Mouse (Mus musculus) hindbrain, embryonic 16.5 days (tissue): Measurements from ENCODE around the gene Slc25a22. TPM values are rescaled to one million over a fixed set of nuclear protein-coding genes. Genes with fewer than 3 reads are reported as not detected.
A peak's percentile ranks its signal among the peaks of the same experiment; 100 is the strongest.

ENCODE experiments used
- ATAC-seq: fragments of 200-750 bp; cut with Nextera tagmentation; 2 replicates; pipeline ENCODE4 v1.8.0; 2017; ENCODE audit warnings: moderate TSS enrichment, moderate library complexity
- H3K27ac ChIP-seq: fragments of 300-500 bp; sonication (generic); 2 replicates; pipeline ENCODE4 v1.5.1; 2014; ENCODE audit warnings: low read depth, mild to moderate bottlenecking, control low read depth, low read length, moderate library complexity
- H3K27me3 ChIP-seq: fragments of 300-500 bp; sonication (generic); replicated peaks from 2 replicates; pipeline ENCODE4 v1.6.1; 2014; ENCODE audit warnings: low read length; ENCODE audit not compliant: control insufficient read depth, insufficient read depth
- H3K36me3 ChIP-seq: fragments of 300-500 bp; sonication (generic); 2 replicates; pipeline ENCODE4 v1.6.1; 2014; ENCODE audit warnings: mild to moderate bottlenecking, low read length, moderate library complexity, mixed read lengths; ENCODE audit not compliant: control insufficient read depth, insufficient read depth
- H3K4me1 ChIP-seq: fragments of 300-500 bp; sonication (generic); 2 replicates; pipeline ENCODE4 v1.6.1; 2014; ENCODE audit warnings: low read depth, low read length; ENCODE audit not compliant: control insufficient read depth, insufficient read depth
- H3K4me2 ChIP-seq: fragments of 300-500 bp; sonication (generic); 2 replicates; pipeline ENCODE4 v1.6.1; 2014; ENCODE audit warnings: mild to moderate bottlenecking, low read length, control low read depth, moderate library complexity
- H3K4me3 ChIP-seq: fragments of 300-500 bp; sonication (generic); 2 replicates; pipeline ENCODE4 v1.5.1; 2014; ENCODE audit warnings: mild to moderate bottlenecking, low read length, control low read depth, moderate library complexity
- H3K9ac ChIP-seq: fragments of 300-500 bp; sonication (generic); 2 replicates; pipeline ENCODE4 v1.6.1; 2014; ENCODE audit warnings: low read depth, mild to moderate bottlenecking, control low read depth, low read length, moderate library complexity
- H3K9me3 ChIP-seq: fragments of 300-500 bp; sonication (generic); 2 replicates; pipeline ENCODE4 v1.6.1; 2014; ENCODE audit warnings: mild to moderate bottlenecking, low read length, moderate library complexity; ENCODE audit not compliant: control insufficient read depth
- WGBS: fragments of 180-500 bp; shearing (Covaris S2); extraction: QIAGEN DNeasy Blood & Tissue Kit; methylation state at CpG from one replicate; pipeline ENCODE4 v1.1.7; 2014; 5-methylcytosine and 5-hydroxymethylcytosine counted together
- polyA plus RNA-seq: library from polyadenylated mRNA; unstranded; fragments of >200 nt; fragmentation: Nextera tagmentation; extraction: Ambion mirVana; gene quantifications from 2 replicates; pipeline ENCODE4 v1.2.1, GENCODE M21; 2015

The Slc25a22 gene
- polyA plus RNA-seq, 1 experiment from 2014 or later = 96.3 TPM

GRCm38 (mm10) chr7:141468522-141469211 is 31.0 kb upstream of the Slc25a22 start:
- Histone ChIP-seq H3K27me3 (peaks cover 27% of the 10 kb centered on the region), H3K27ac (peak overlapping the region; percentile 86), H3K4me3 (peak overlapping the region; percentile 72), H3K9ac (peak overlapping the region; percentile 89), H3K4me1 (peaks cover 44% of the 10 kb centered on the region), H3K36me3 (peaks cover 21% of the 10 kb centered on the region), H3K4me2 (peak overlapping the region; percentile 81), H3K9me3 (no peaks in the 10 kb centered on the region)
- WGBS = 12% methylated on average over 8 of the region's 8 CpGs
- ATAC-seq = peak; percentile 76

- Histone ChIP-seq H3K27ac (peak overlapping the region; percentile 86), H3K36me3 (peaks cover 21% of the 10 kb centered on the region), H3K4me3 (peak overlapping the region; percentile 72), H3K4me2 (peak overlapping the region; percentile 81), H3K9ac (peak overlapping the region; percentile 89), H3K9me3 (no peaks in the 10 kb centered on the region), H3K27me3 (peaks cover 32% of the 10 kb centered on the region), H3K4me1 (peaks cover 39% of the 10 kb centered on the region)
- 25% methylated on average over 5 of the region's 5 CpGs for WGBS
- ATAC-seq = peak; percentile 10; the same call in 1 of the 2 replicates
These were observed 30.5 kb upstream of the Slc25a22 start for GRCm38 (mm10) chr7:141468164-141468521.

GRCm38 (mm10) chr7:141467230-141468030 is 29.7 kb upstream of the Slc25a22 start, which contains the start of gene Cd151:
Cd151 (plus strand) TSS chr7:141467392.
- Histone ChIP-seq H3K36me3 (peaks cover 16% of the 10 kb centered on the region), H3K4me2 (peak within 1 kb of the TSS; percentile 81), H3K4me3 (peak within 1 kb of the TSS; percentile 72), H3K9me3 (no peaks in the 10 kb centered on the region), H3K27me3 (peaks cover 38% of the 10 kb centered on the region), H3K4me1 (peaks cover 39% of the 10 kb centered on the region), H3K27ac (peak within 1 kb of the TSS; percentile 86), H3K9ac (peak within 1 kb of the TSS; percentile 89)
- WGBS = under 1% methylated on average over 49 of the region's 52 CpGs
- ATAC-seq = peak; percentile 57

GRCm38 (mm10) chr7:141466607-141467148 is 29.0 kb upstream of the Slc25a22 start:
- Histone ChIP-seq H3K27me3 (peaks cover 46% of the 10 kb centered on the region), H3K36me3 (peaks cover 12% of the 10 kb centered on the region), H3K4me1 (peaks cover 44% of the 10 kb centered on the region), H3K4me3 (peak overlapping the region; percentile 72), H3K27ac (no peak overlapping the region), H3K9ac (peak overlapping the region; percentile 89), H3K9me3 (no peaks in the 10 kb centered on the region), H3K4me2 (peak overlapping the region; percentile 81)
- 63% methylated on average over 10 of the region's 10 CpGs for WGBS
- no peak for ATAC-seq

DNA sequence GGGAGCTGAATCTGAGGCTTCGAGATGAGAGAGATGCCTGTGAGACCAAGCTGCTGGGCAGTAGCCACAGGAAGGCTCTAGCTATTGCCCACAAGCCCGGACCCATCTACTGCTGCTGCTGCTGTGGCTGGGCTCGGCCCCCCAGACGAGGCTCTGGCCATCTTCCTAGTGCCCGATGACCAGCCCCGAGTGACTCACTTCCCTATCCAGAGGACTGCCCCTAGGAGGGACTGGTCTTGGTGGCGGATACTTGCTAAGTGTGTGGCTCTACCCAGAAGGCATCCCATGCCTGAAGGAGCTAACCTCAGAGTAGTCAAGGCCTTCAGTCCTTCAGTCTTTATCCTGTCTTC is 28.3 kb upstream of the Slc25a22 start:
- Histone ChIP-seq H3K4me3 (no peak overlapping the region), H3K27ac (no peak overlapping the region), H3K9me3 (no peaks in the 10 kb centered on the region), H3K4me1 (peaks cover 47% of the 10 kb centered on the region), H3K36me3 (peaks cover 9% of the 10 kb centered on the region), H3K4me2 (no peak overlapping the region), H3K9ac (no peak overlapping the region), H3K27me3 (peaks cover 51% of the 10 kb centered on the region)
- no peak for ATAC-seq
- WGBS = 77% methylated on average over 7 of the region's 7 CpGs

DNA sequence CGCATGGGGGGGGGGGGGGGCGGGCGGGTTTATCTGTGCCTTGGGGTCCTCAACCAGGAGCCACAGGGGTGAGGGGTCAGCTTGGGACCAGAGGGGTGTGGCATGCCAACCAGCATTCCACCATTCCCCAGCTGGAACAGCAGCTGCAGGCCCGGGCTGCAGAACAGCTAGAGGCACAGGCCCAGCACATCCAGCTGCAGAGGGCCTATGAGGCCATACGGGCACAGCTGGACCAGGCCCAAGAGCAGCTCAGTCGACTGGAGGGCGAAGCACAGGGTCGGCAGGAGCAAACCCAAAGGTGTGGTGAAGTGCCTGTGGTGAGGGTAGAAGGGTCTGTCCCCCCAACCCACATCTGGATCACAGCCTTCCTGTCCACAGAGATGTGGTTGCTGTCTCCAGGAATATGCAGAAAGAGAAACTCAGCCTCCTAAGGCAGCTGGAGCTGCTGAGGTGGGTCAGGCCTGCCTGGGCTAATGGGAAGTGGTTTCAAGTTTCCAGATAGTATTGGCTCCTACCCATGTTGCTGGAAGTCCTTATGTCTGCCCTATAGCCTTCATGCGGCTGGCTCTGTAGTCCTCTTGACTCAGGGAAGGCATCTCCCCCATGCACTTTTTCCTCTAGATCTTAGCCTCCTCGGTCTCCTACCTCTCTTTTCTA is 27.8 kb upstream of the Slc25a22 start:
- ATAC-seq = no peak
- 51% methylated on average over 8 of the region's 10 CpGs for WGBS
- H3K36me3 ChIP-seq = peaks cover 6% of the 10 kb centered on the region
- no peak overlapping the region; the same call in 1 of the 2 replicates for H3K9ac ChIP-seq
- no peaks in the 10 kb centered on the region for H3K9me3 ChIP-seq
- peaks cover 55% of the 10 kb centered on the region for H3K27me3 ChIP-seq
- H3K4me2 ChIP-seq = no peak overlapping the region
- H3K4me3 ChIP-seq = no peak overlapping the region; the same call in 1 of the 2 replicates
- peaks cover 47% of the 10 kb centered on the region for H3K4me1 ChIP-seq
- H3K27ac ChIP-seq = no peak overlapping the region

GRCm38 (mm10) chr7:141464603-141465201 is 27.0 kb upstream of the Slc25a22 start:
- H3K9ac ChIP-seq = peak overlapping the region; percentile 18
- H3K27ac ChIP-seq = no peak overlapping the region
- H3K36me3 ChIP-seq = peaks cover 3% of the 10 kb centered on the region; the same call in 1 of the 2 replicates
- WGBS = 8% methylated on average over 38 of the region's 38 CpGs
- H3K4me2 ChIP-seq = peak overlapping the region; percentile 34
- no peak for ATAC-seq
- no peaks in the 10 kb centered on the region for H3K9me3 ChIP-seq
- peaks cover 42% of the 10 kb centered on the region for H3K4me1 ChIP-seq
- H3K27me3 ChIP-seq = peaks cover 58% of the 10 kb centered on the region
- peak overlapping the region; percentile 16 for H3K4me3 ChIP-seq

DNA sequence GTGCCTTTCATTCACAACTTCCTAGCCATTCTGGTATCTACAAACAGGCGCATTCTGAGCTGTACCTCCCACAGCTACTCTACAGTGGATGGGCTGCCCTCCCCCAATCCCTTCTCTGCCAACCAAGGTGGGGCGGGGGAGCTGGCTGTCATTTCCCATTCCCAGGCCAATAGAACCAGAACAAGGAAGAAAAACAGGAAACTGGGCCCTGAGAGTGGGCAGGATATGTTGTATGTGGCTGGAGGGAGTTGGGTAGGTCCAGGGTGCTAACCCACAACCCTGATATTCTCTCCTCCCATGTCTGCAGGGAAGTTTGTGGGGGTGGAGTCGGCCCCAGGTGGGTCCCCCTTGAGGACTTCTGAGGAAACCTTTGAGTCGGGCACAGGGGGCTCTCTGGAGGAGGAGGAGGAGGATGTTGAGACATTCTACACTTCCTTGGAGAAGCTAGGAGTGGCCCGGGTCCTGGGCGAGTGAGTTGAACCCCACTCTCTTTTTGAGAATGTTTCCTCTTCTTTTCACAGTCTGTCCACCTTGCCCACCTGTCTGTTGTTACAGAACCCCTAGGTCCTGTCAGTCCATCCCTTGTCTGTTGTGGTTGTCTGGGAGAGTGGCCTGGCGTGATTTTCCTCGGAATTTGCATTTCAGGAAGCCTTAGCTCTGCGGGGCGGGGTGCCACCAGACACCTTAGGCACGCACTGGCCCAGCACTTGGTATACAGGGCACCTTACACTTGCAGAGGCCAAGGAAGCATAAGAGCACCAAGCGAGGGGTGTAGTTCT is 26.3 kb upstream of the Slc25a22 start:
- no peak for ATAC-seq
- Histone ChIP-seq H3K9ac (no peak overlapping the region), H3K4me1 (peaks cover 35% of the 10 kb centered on the region), H3K27ac (no peak overlapping the region), H3K27me3 (peaks cover 58% of the 10 kb centered on the region), H3K9me3 (no peaks in the 10 kb centered on the region), H3K4me2 (peak overlapping the region; percentile 34), H3K36me3 (peaks cover 3% of the 10 kb centered on the region; the same call in 1 of the 2 replicates), H3K4me3 (peak overlapping the region; percentile 13)
- 22% methylated on average over 12 of the region's 12 CpGs for WGBS
